Mouse (Mus musculus): ENCODE measurements at regions not wholly inside any gene's neighbourhood (a gene's known extent, or its start where the extent isn't known, plus 50 kb on each side); places are given as distances from the start of the nearest gene placed in this dataset.
"Not testable (repeated sequence)": the region's sequence is repeated elsewhere in the genome, so short reads cannot be mapped to it uniquely, and the experiment has no call there.

DNA sequence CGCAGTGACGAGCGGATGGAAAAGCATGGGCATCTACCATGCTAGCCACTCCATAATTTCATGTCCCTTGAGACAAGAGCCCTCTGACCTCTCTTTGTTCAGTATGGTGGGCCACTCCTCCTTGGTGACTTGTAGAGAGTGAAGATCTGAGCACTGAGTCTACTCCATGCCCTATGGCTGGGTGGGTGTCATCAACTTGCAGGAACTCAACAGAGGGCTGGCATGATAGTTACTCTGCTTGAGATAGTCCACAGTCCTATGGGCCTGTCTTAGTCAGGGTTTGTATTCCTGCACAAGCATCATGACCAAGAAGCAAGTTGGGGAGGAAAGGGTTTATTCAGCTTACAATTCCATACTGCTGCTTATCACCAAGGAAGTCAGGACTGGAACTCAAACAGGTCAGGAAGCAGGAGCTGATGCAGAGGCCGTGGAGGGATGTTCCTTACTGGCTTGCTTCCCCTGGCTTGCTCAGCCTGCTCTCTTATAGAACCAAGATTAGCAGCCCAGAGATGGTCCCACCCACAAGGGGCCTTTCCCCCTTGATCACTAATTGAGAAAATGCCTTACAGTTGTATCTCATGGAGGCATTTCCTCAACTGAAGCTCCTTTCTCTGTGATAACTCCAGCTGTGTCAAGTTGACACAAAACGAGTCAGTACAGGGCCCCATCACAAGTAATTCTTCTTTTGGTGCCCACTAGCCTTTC lies 52.6 kb upstream of the Cdyl start:
- DNase-seq: not testable (repeated sequence)

DNA sequence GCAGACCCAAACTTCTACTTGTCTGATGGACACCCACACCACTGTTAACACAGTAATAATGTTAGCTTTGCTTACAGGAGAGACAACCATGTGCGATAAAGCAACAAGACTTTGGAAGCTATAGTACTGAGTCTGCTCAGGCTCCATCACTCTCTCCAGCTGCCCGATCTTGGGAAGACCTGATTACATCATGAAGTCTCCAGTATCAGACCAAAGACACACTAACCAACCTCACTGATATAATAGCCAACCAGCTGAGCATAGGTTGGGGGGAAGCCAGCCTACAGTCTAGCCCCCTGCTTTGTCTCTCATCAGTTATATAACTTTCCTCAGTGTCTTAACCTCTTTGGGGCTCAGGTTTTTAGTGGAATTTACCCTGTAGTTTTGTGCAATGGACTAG lies 51.9 kb upstream of the Cdyl start:
- DNase-seq: no peak
